Mouse (Mus musculus): ENCODE results near the gene Rsbn1. TPM values are rescaled to one million over a fixed set of nuclear protein-coding genes. Genes with fewer than 3 reads are reported as not detected.

The Rsbn1 gene
- polyA plus RNA-seq, 1 experiment, result 11.9 TPM

- H3K4me3 ChIP-seq (ENCODE audit: insufficient read depth, low read length), result no peak overlapping the region
These were observed 6.4 kb upstream of the Rsbn1 start for GRCm38 (mm10) chr3:103907335-103908030.

GRCm38 (mm10) chr3:103908781-103909180, 5.1 kb upstream of the Rsbn1 start:
- peaks cover 2% of the 10 kb centered on the region; the same call in 1 of the 2 replicates for H3K4me1 ChIP-seq (ENCODE audit: control insufficient read depth, insufficient read depth, low read length)
- H3K4me3 ChIP-seq (ENCODE audit: insufficient read depth, low read length), result no peak overlapping the region
- H3K27ac ChIP-seq (ENCODE audit: insufficient read depth, low read length), result no peak overlapping the region
- TF ChIP-seq POLR2A (IDR thresholded peaks at IDR 0.05; ENCODE audit: low read depth, low read length), result no peak
- TF ChIP-seq CTCF (IDR thresholded peaks at IDR 0.05; ENCODE audit: borderline replicate concordance, insufficient read depth, low read length), result no peak

More at GRCm38 (mm10) chr3:103907335-103908030, 6.4 kb upstream of the Rsbn1 start:
- peaks cover 2% of the 10 kb centered on the region; the same call in 1 of the 2 replicates for H3K4me1 ChIP-seq (ENCODE audit: control insufficient read depth, insufficient read depth, low read length)
- H3K27ac ChIP-seq (ENCODE audit: insufficient read depth, low read length), result peak overlapping the region; percentile 52; the same call in 1 of the 2 replicates
- no peak for TF ChIP-seq CTCF (IDR thresholded peaks at IDR 0.05; ENCODE audit: borderline replicate concordance, insufficient read depth, low read length)
- TF ChIP-seq POLR2A (IDR thresholded peaks at IDR 0.05; ENCODE audit: low read depth, low read length), result no peak

DNA sequence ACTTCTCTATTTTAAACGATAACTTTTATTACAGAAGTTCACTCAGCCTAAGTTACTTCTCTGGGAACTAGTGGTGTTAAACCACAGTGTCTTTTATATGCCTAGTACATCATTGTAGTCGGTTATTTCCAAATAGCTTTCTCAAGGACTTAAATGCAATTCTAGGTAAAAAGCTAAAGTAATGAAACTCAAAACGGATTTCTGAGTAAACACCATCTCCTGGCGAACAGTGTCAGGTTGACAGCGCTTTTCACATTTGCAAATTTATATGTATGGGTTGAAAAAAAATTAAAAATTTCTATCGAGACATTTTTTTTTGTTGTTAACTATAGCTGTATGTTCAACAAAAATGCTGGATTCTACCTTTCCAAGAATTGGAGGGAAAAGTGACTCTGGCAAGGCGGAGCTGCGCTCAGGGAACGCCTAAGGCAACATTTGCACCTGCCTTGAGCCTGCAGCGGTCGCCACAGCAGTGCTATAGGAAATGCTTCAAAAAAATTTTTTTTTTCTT, 414 bp upstream of the Rsbn1 start:
- H3K4me1 ChIP-seq (ENCODE audit: control insufficient read depth, insufficient read depth, low read length), result peaks cover 2% of the 10 kb centered on the region; the same call in 1 of the 2 replicates
- TF ChIP-seq CTCF (IDR thresholded peaks at IDR 0.05; ENCODE audit: borderline replicate concordance, insufficient read depth, low read length) (no peak), POLR2A (IDR thresholded peaks at IDR 0.05; ENCODE audit: low read depth, low read length) (no peak)
- peak overlapping the region; percentile 53 for H3K4me3 ChIP-seq (ENCODE audit: insufficient read depth, low read length)
- H3K27ac ChIP-seq (ENCODE audit: insufficient read depth, low read length), result peak overlapping the region; percentile 59; the same call in 1 of the 2 replicates

GRCm38 (mm10) chr3:103914732-103915508, 1.0 kb downstream of the Rsbn1 start:
- H3K4me3 ChIP-seq (ENCODE audit: insufficient read depth, low read length), result peak overlapping the region; percentile 78
- TF ChIP-seq POLR2A (IDR thresholded peaks at IDR 0.05; ENCODE audit: low read depth, low read length), result peak; percentile 25; the same call in 1 of the 2 replicates
- no peak for TF ChIP-seq CTCF (IDR thresholded peaks at IDR 0.05; ENCODE audit: borderline replicate concordance, insufficient read depth, low read length)
- peak overlapping the region; percentile 41 for H3K27ac ChIP-seq (ENCODE audit: insufficient read depth, low read length)
- no peaks in the 10 kb centered on the region for H3K4me1 ChIP-seq (ENCODE audit: control insufficient read depth, insufficient read depth, low read length)

- Histone ChIP-seq H3K4me1 (ENCODE audit: control insufficient read depth, insufficient read depth, low read length) (no peaks in the 10 kb centered on the region), H3K27ac (ENCODE audit: insufficient read depth, low read length) (no peak overlapping the region), H3K4me3 (ENCODE audit: insufficient read depth, low read length) (peak overlapping the region; percentile 78)
- no peak for TF ChIP-seq POLR2A (IDR thresholded peaks at IDR 0.05; ENCODE audit: low read depth, low read length)
- TF ChIP-seq CTCF (IDR thresholded peaks at IDR 0.05; ENCODE audit: borderline replicate concordance, insufficient read depth, low read length), result no peak
These were observed 1.6 kb downstream of the Rsbn1 start for GRCm38 (mm10) chr3:103915509-103915896.

GRCm38 (mm10) chr3:103916205-103916838, 2.4 kb downstream of the Rsbn1 start:
- Histone ChIP-seq H3K4me1 (ENCODE audit: control insufficient read depth, insufficient read depth, low read length) (no peaks in the 10 kb centered on the region), H3K27ac (ENCODE audit: insufficient read depth, low read length) (0 out of 2 replicates have a peak overlapping the region, but pooled peaks have one; percentile 4), H3K4me3 (ENCODE audit: insufficient read depth, low read length) (peak overlapping the region; percentile 55)
- no peak for TF ChIP-seq CTCF (IDR thresholded peaks at IDR 0.05; ENCODE audit: borderline replicate concordance, insufficient read depth, low read length)
- no peak for TF ChIP-seq POLR2A (IDR thresholded peaks at IDR 0.05; ENCODE audit: low read depth, low read length)

DNA sequence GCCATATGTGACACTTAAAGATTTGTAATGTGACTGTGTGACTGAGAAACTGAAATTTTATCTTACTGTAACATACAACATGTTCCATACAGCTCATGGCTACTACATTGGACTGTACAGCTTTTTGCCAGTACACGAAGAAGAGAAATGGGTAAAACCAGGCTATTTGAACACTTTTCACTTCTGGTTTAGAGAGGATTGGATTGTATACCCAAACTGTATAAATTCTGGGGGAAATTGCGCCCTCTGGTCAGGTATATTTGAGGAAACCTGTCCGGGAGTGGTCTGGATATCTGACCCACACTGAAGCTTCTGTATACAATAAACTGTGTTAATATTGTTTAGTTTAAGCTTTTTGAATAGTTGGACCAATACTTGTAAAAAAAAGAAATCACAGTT, 2.9 kb downstream of the Rsbn1 start:
- no peak overlapping the region for H3K27ac ChIP-seq (ENCODE audit: insufficient read depth, low read length)
- TF ChIP-seq CTCF (IDR thresholded peaks at IDR 0.05; ENCODE audit: borderline replicate concordance, insufficient read depth, low read length), result no peak
- TF ChIP-seq POLR2A (IDR thresholded peaks at IDR 0.05; ENCODE audit: low read depth, low read length), result no peak
- H3K4me3 ChIP-seq (ENCODE audit: insufficient read depth, low read length), result peak overlapping the region; percentile 55
- no peaks in the 10 kb centered on the region for H3K4me1 ChIP-seq (ENCODE audit: control insufficient read depth, insufficient read depth, low read length)

- 0 out of 2 replicates have a peak, but pooled peaks cover 3% of the 10 kb centered on the region for H3K4me1 ChIP-seq (ENCODE audit: control insufficient read depth, insufficient read depth, low read length)
- H3K4me3 ChIP-seq (ENCODE audit: insufficient read depth, low read length), result no peak overlapping the region
- no peak for TF ChIP-seq CTCF (IDR thresholded peaks at IDR 0.05; ENCODE audit: borderline replicate concordance, insufficient read depth, low read length)
- TF ChIP-seq POLR2A (IDR thresholded peaks at IDR 0.05; ENCODE audit: low read depth, low read length), result no peak
- H3K27ac ChIP-seq (ENCODE audit: insufficient read depth, low read length), result no peak overlapping the region
These were observed 6.2 kb downstream of the Rsbn1 start for GRCm38 (mm10) chr3:103920094-103920493.

- TF ChIP-seq POLR2A (IDR thresholded peaks at IDR 0.05; ENCODE audit: low read depth, low read length), result no peak
- no peak for TF ChIP-seq CTCF (IDR thresholded peaks at IDR 0.05; ENCODE audit: borderline replicate concordance, insufficient read depth, low read length)
- Histone ChIP-seq H3K27ac (ENCODE audit: insufficient read depth, low read length) (no peak overlapping the region), H3K4me3 (ENCODE audit: insufficient read depth, low read length) (no peak overlapping the region), H3K4me1 (ENCODE audit: control insufficient read depth, insufficient read depth, low read length) (0 out of 2 replicates have a peak, but pooled peaks cover 3% of the 10 kb centered on the region)
These were observed 11.4 kb downstream of the Rsbn1 start for GRCm38 (mm10) chr3:103925302-103925701.

Measured in embryonic fibroblast, embryonic 13.5 days (primary cell).